Mouse (Mus musculus): Measurements from ENCODE around the gene Ola1. TPM values are rescaled to one million over a fixed set of nuclear protein-coding genes. Genes with fewer than 3 reads are reported as not detected.

The Ola1 gene
- polyA plus RNA-seq, 1 experiment: 8.2 TPM

DNA sequence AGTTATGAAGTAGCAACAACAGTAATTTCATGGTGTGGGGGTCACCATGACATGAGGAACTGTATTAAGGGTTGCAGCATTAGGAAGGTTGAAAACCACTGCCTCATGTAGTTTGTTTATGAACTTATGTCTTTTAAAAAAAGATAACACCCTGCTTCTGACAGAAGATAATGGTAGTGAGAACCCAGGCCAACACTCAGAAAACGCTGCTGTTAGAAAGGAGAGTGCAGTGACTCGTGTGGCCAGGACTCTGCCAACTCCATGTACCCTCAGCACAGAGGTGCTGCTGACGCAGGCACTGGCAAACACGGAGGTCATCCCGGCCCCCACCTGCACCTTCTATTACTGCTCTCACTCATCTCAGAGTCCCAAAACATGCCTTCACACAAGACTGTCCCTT is 111.6 kb downstream of the Ola1 start:
- DNase-seq: no peak
- no peak for TF ChIP-seq POLR2A (IDR thresholded peaks at IDR 0.05; ENCODE audit: low read depth, low read length)
- TF ChIP-seq CTCF (conservative IDR thresholded peaks at IDR 0.05; ENCODE audit: insufficient read depth, insufficient read length, low read depth, low read length): no peak
- H3K36me3 ChIP-seq (ENCODE audit: control insufficient read depth, insufficient read depth, low read length): no peaks in the 10 kb centered on the region
- H3K4me3 ChIP-seq (ENCODE audit: insufficient read depth, low read depth, low read length): no peak overlapping the region
- H3K27ac ChIP-seq (ENCODE audit: insufficient read depth, low read depth, low read length): no peak overlapping the region
- no peaks in the 10 kb centered on the region for H3K27me3 ChIP-seq (replicated peaks; ENCODE audit: control insufficient read depth, insufficient read depth, low read length)
- WGBS: 92% methylated on average over 5 of the region's 5 CpGs
- H3K4me1 ChIP-seq (ENCODE audit: control insufficient read depth, insufficient read depth, low read length): no peaks in the 10 kb centered on the region

GRCm38 (mm10) chr2:73096491-73096890 is 122.2 kb downstream of the Ola1 start:
- H3K4me1 ChIP-seq (ENCODE audit: control insufficient read depth, insufficient read depth, low read length): no peaks in the 10 kb centered on the region
- no peak overlapping the region for H3K4me3 ChIP-seq (ENCODE audit: insufficient read depth, low read depth, low read length)
- no peak for DNase-seq
- TF ChIP-seq POLR2A (IDR thresholded peaks at IDR 0.05; ENCODE audit: low read depth, low read length): no peak
- TF ChIP-seq CTCF (conservative IDR thresholded peaks at IDR 0.05; ENCODE audit: insufficient read depth, insufficient read length, low read depth, low read length): no peak
- no peaks in the 10 kb centered on the region for H3K36me3 ChIP-seq (ENCODE audit: control insufficient read depth, insufficient read depth, low read length)
- H3K27ac ChIP-seq (ENCODE audit: insufficient read depth, low read depth, low read length): no peak overlapping the region
- H3K27me3 ChIP-seq (replicated peaks; ENCODE audit: control insufficient read depth, insufficient read depth, low read length): no peaks in the 10 kb centered on the region
- WGBS: 66% methylated on average over 3 of the region's 3 CpGs

DNA sequence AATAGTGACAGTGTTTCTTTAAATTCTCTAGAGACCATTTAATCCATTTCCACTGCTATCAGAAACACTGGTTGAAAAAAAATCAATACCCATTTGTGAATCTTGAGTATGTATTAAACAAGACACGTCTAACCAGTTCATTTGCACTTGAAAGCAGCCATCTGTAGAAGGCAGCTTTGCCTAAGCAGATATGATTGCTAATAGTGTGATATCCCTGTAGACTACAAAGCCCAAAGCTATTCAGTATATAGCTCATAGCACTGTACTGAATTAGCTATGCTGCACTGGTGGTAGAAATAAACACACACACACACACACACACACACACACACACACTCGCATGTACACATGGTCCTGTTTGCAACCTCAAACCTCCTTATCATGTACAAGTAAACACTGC is 123.4 kb downstream of the Ola1 start:
- DNase-seq: no peak
- Histone ChIP-seq H3K27me3 (replicated peaks; ENCODE audit: control insufficient read depth, insufficient read depth, low read length) (no peaks in the 10 kb centered on the region), H3K27ac (ENCODE audit: insufficient read depth, low read depth, low read length) (no peak overlapping the region), H3K36me3 (ENCODE audit: control insufficient read depth, insufficient read depth, low read length) (no peaks in the 10 kb centered on the region), H3K4me3 (ENCODE audit: insufficient read depth, low read depth, low read length) (no peak overlapping the region), H3K4me1 (ENCODE audit: control insufficient read depth, insufficient read depth, low read length) (no peaks in the 10 kb centered on the region)
- WGBS: 87% methylated on average over 2 of the region's 2 CpGs
- TF ChIP-seq CTCF (conservative IDR thresholded peaks at IDR 0.05; ENCODE audit: insufficient read depth, insufficient read length, low read depth, low read length) (no peak), POLR2A (IDR thresholded peaks at IDR 0.05; ENCODE audit: low read depth, low read length) (no peak)

DNA sequence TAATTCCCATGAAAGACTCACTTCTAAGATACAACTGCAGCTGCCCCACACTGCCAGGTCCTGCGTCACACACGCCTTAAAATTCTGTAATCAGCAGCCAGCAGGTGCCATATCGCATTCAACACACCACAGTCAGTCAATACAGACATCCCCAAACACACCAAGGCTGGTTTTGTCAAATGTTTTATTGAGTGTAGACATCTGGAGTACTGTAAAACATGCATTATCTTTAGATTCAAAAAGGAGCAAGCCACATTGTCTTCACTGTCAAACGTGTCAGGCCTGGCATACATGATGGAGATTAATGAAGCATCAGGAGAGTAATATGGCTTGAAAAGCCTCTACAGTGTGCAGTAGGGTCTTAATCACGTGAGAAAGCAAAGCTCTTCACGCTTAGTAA is 125.7 kb downstream of the Ola1 start:
- H3K4me1 ChIP-seq (ENCODE audit: control insufficient read depth, insufficient read depth, low read length): no peaks in the 10 kb centered on the region
- TF ChIP-seq POLR2A (IDR thresholded peaks at IDR 0.05; ENCODE audit: low read depth, low read length): no peak
- TF ChIP-seq CTCF (conservative IDR thresholded peaks at IDR 0.05; ENCODE audit: insufficient read depth, insufficient read length, low read depth, low read length): no peak
- whole genome bisulfite sequencing: 90% methylated on average over 6 of the region's 6 CpGs
- no peak overlapping the region for H3K27ac ChIP-seq (ENCODE audit: insufficient read depth, low read depth, low read length)
- no peak overlapping the region for H3K4me3 ChIP-seq (ENCODE audit: insufficient read depth, low read depth, low read length)
- DNase-seq: no peak
- H3K36me3 ChIP-seq (ENCODE audit: control insufficient read depth, insufficient read depth, low read length): no peaks in the 10 kb centered on the region
- H3K27me3 ChIP-seq (replicated peaks; ENCODE audit: control insufficient read depth, insufficient read depth, low read length): no peaks in the 10 kb centered on the region

DNA sequence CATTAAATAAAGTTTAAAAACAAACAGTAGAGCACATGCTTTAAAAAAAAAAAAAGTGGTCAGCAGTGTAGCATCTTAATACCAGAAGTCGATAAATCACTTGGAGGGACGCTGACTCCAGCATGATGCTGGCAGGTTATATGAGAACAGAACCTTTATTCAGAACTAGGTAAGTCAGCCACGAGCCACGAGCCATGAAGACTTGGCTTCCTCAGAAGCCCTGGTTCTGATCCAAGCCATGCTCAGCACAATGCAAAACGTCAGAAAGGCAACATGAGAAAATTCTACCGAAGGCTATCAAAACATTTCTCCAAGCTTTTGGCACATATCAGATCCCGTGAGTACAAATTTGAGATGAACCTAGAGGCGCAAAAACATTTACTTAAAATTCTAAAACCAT is 127.4 kb downstream of the Ola1 start:
- no peak overlapping the region for H3K4me3 ChIP-seq (ENCODE audit: insufficient read depth, low read depth, low read length)
- 87% methylated on average over 8 of the region's 8 CpGs for WGBS
- H3K27ac ChIP-seq (ENCODE audit: insufficient read depth, low read depth, low read length): no peak overlapping the region
- no peaks in the 10 kb centered on the region for H3K4me1 ChIP-seq (ENCODE audit: control insufficient read depth, insufficient read depth, low read length)
- no peaks in the 10 kb centered on the region for H3K27me3 ChIP-seq (replicated peaks; ENCODE audit: control insufficient read depth, insufficient read depth, low read length)
- DNase-seq: no peak
- no peak for TF ChIP-seq POLR2A (IDR thresholded peaks at IDR 0.05; ENCODE audit: low read depth, low read length)
- TF ChIP-seq CTCF (conservative IDR thresholded peaks at IDR 0.05; ENCODE audit: insufficient read depth, insufficient read length, low read depth, low read length): no peak
- no peaks in the 10 kb centered on the region for H3K36me3 ChIP-seq (ENCODE audit: control insufficient read depth, insufficient read depth, low read length)

- no peaks in the 10 kb centered on the region for H3K4me1 ChIP-seq (ENCODE audit: control insufficient read depth, insufficient read depth, low read length)
- no peak overlapping the region for H3K27ac ChIP-seq (ENCODE audit: insufficient read depth, low read depth, low read length)
- no peaks in the 10 kb centered on the region for H3K36me3 ChIP-seq (ENCODE audit: control insufficient read depth, insufficient read depth, low read length)
- H3K27me3 ChIP-seq (replicated peaks; ENCODE audit: control insufficient read depth, insufficient read depth, low read length): no peaks in the 10 kb centered on the region
- TF ChIP-seq CTCF (conservative IDR thresholded peaks at IDR 0.05; ENCODE audit: insufficient read depth, insufficient read length, low read depth, low read length): no peak
- TF ChIP-seq POLR2A (IDR thresholded peaks at IDR 0.05; ENCODE audit: low read depth, low read length): no peak
- no peak overlapping the region for H3K4me3 ChIP-seq (ENCODE audit: insufficient read depth, low read depth, low read length)
- 65% methylated on average over 3 of the region's 3 CpGs for WGBS
- DNase-seq: no peak
These were observed 131.1 kb downstream of the Ola1 start for GRCm38 (mm10) chr2:73087641-73088040.

DNA sequence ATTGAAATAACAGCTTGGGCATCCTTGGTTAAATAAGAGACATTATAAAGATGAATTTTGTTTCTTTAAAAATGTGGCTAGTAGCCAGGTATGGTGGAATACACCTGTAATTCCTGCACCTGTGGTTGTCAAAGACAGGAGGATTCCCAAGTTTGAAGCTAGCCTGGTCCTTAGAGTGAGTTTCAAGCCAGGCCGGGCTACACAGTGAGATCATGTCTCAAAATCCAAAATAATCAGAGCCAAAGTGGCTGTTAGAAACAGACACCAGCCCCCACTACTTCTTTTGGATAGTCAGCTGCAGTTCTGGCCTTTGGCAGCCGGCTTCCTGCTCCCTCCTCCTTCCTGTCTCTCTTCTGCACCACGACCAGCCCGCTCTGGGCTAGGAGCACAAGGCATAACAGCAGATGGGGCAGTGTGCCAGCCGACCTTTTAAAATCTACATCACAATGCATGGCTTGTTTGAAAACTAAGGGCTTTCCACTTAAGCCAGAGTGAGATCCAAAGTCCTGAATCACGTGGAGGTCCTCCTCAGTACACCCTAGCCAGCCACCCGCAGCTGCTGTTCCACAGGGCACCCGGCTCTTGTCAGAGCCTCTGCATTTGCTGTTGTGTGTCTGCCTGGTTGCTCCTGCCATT is 132.9 kb downstream of the Ola1 start:
- Histone ChIP-seq H3K27me3 (replicated peaks; ENCODE audit: control insufficient read depth, insufficient read depth, low read length) (no peaks in the 10 kb centered on the region), H3K4me1 (ENCODE audit: control insufficient read depth, insufficient read depth, low read length) (no peaks in the 10 kb centered on the region), H3K4me3 (ENCODE audit: insufficient read depth, low read depth, low read length) (no peak overlapping the region), H3K27ac (ENCODE audit: insufficient read depth, low read depth, low read length) (no peak overlapping the region), H3K36me3 (ENCODE audit: control insufficient read depth, insufficient read depth, low read length) (no peaks in the 10 kb centered on the region)
- TF ChIP-seq POLR2A (IDR thresholded peaks at IDR 0.05; ENCODE audit: low read depth, low read length): no peak
- TF ChIP-seq CTCF (conservative IDR thresholded peaks at IDR 0.05; ENCODE audit: insufficient read depth, insufficient read length, low read depth, low read length): no peak
- 18% methylated on average over 8 of the region's 8 CpGs for WGBS
- DNase-seq: peak; percentile 33

Measured in kidney, adult 2 months (tissue).